Mouse (Mus musculus) erythroid progenitor cell, adult 5-6 weeks (primary cell): Measurements from ENCODE around the gene Hmgb1. TPM values are rescaled to one million over a fixed set of nuclear protein-coding genes. Genes with fewer than 3 reads are reported as not detected.

Experiments
- ATAC-seq: replicated peaks from 2 replicates; pipeline ENCODE4 v1.8.0; 2016; ENCODE audit warnings: moderate number of reproducible peaks, mild to moderate bottlenecking, moderate TSS enrichment, inconsistent platforms; ENCODE audit not compliant: poor library complexity, low FRiP score, severe bottlenecking
- total RNA-seq, 2 experiments: library from RNA; stranded (forward) in 1 of 2; stranded (reverse) in 1 of 2; fragments of 150-400 nt in 1 of 2; fragments of 186-747, 209-891 nt in 1 of 2; gene quantifications; 2 replicates each; pipeline versions ENCODE4 v1.2.3 to v1.2.4; 2015 to 2017; ENCODE audit warnings: low replicate concordance in 2 of 2

The Hmgb1 gene
- 681 and 819 TPM in 2 replicates for total RNA-seq (2015; ENCODE audit: low replicate concordance)
- 585 and 610 TPM in 2 replicates for total RNA-seq (2017; ENCODE audit: low replicate concordance)

- ATAC-seq = peak; percentile 86
Observed at GRCm38 (mm10) chr5:149184104-149184843, at the start of gene Hmgb1, which contains the start of gene Uspl1. Gene Hmgb1 (minus strand): TSS chr5:149184489. Gene Uspl1 (plus strand): TSS chr5:149184350.

- no peak for ATAC-seq
Observed at GRCm38 (mm10) chr5:149229619-149230339, 45.5 kb upstream of the Hmgb1 start.

- ATAC-seq = peak; percentile 99
Observed at GRCm38 (mm10) chr5:149228700-149229618, 44.7 kb upstream of the Hmgb1 start.

GRCm38 (mm10) chr5:149224666-149225065, 40.4 kb upstream of the Hmgb1 start:
- no peak for ATAC-seq

GRCm38 (mm10) chr5:149221355-149221754, 37.1 kb upstream of the Hmgb1 start:
- no peak for ATAC-seq

- no peak for ATAC-seq
Observed at GRCm38 (mm10) chr5:149219493-149219892, 35.2 kb upstream of the Hmgb1 start.

- ATAC-seq = no peak
Observed at GRCm38 (mm10) chr5:149217524-149218357, 33.5 kb upstream of the Hmgb1 start.

- no peak for ATAC-seq
Observed at GRCm38 (mm10) chr5:149215540-149215939, 31.3 kb upstream of the Hmgb1 start.

- no peak for ATAC-seq
Observed at GRCm38 (mm10) chr5:149212806-149213205, 28.5 kb upstream of the Hmgb1 start.

GRCm38 (mm10) chr5:149211041-149211440, 26.8 kb upstream of the Hmgb1 start:
- no peak for ATAC-seq

GRCm38 (mm10) chr5:149209328-149209727, 25.0 kb upstream of the Hmgb1 start:
- ATAC-seq = no peak

GRCm38 (mm10) chr5:149208776-149209175, 24.5 kb upstream of the Hmgb1 start:
- ATAC-seq = no peak

GRCm38 (mm10) chr5:149207661-149208060, 23.4 kb upstream of the Hmgb1 start:
- ATAC-seq = no peak

GRCm38 (mm10) chr5:149206286-149206685, 22.0 kb upstream of the Hmgb1 start:
- ATAC-seq = no peak

- no peak for ATAC-seq
Observed at GRCm38 (mm10) chr5:149205265-149205664, 21.0 kb upstream of the Hmgb1 start.

GRCm38 (mm10) chr5:149204822-149205221, 20.5 kb upstream of the Hmgb1 start:
- no peak for ATAC-seq

GRCm38 (mm10) chr5:149203796-149204375, 19.6 kb upstream of the Hmgb1 start:
- no peak for ATAC-seq

GRCm38 (mm10) chr5:149202941-149203340, 18.7 kb upstream of the Hmgb1 start:
- peak; percentile 58; the same call in 1 of the 2 replicates for ATAC-seq

- no peak for ATAC-seq
Observed at GRCm38 (mm10) chr5:149198782-149199181, 14.5 kb upstream of the Hmgb1 start.
